Mouse (Mus musculus): ENCODE measurements around the gene Atp6v0c. TPM values are rescaled to one million over a fixed set of nuclear protein-coding genes. Genes with fewer than 3 reads are reported as not detected.

The Atp6v0c gene
- polyA plus RNA-seq (2014; fragmentation: Nextera tagmentation; extraction: Ambion mirVana), result 506 and 549 TPM in 2 replicates

- ATAC-seq (ENCODE audit: insufficient number of reproducible peaks, insufficient read depth, low FRiP score, low read depth), result peak; percentile 90
- under 1% methylated on average over 58 of the region's 58 CpGs for WGBS
- peak within 1 kb of the TSS; percentile 74 for H3K9ac ChIP-seq (replicated peaks; ENCODE audit: low read depth, low read length)
- H3K27ac ChIP-seq (ENCODE audit: low read length), result peak within 1 kb of the TSS; percentile 95
- H3K4me3 ChIP-seq (ENCODE audit: low read depth, low read length), result peak within 1 kb of the TSS; percentile 94
- no peaks in the 10 kb centered on the region for H3K9me3 ChIP-seq (ENCODE audit: control insufficient read depth, low read depth, low read length)
- H3K4me1 ChIP-seq (ENCODE audit: control insufficient read depth, insufficient read depth, low read length), result peaks cover 14% of the 10 kb centered on the region
- no peaks in the 10 kb centered on the region for H3K27me3 ChIP-seq (ENCODE audit: control insufficient read depth, insufficient read depth, low read length)
- peak within 1 kb of the TSS; percentile 71 for H3K4me2 ChIP-seq (replicated peaks; ENCODE audit: low read depth, low read length)
- H3K36me3 ChIP-seq (ENCODE audit: control insufficient read depth, insufficient read depth, low read length), result peaks cover 22% of the 10 kb centered on the region; the same call in 1 of the 2 replicates
Observed at GRCm38 (mm10) chr17:24169317-24170065, at the start of gene Atp6v0c. Gene Atp6v0c, minus strand, starts transcription at chr17:24169702.

- 84% methylated on average over 4 of the region's 4 CpGs for WGBS
- Histone ChIP-seq H3K4me2 (replicated peaks; ENCODE audit: low read depth, low read length) (no peak overlapping the region), H3K27ac (ENCODE audit: low read length) (no peak overlapping the region), H3K4me1 (ENCODE audit: control insufficient read depth, insufficient read depth, low read length) (peaks cover 12% of the 10 kb centered on the region), H3K27me3 (ENCODE audit: control insufficient read depth, insufficient read depth, low read length) (no peaks in the 10 kb centered on the region), H3K9me3 (ENCODE audit: control insufficient read depth, low read depth, low read length) (no peaks in the 10 kb centered on the region), H3K4me3 (ENCODE audit: low read depth, low read length) (no peak overlapping the region), H3K36me3 (ENCODE audit: control insufficient read depth, insufficient read depth, low read length) (peaks cover 16% of the 10 kb centered on the region; the same call in 1 of the 2 replicates), H3K9ac (replicated peaks; ENCODE audit: low read depth, low read length) (no peak overlapping the region)
- ATAC-seq (ENCODE audit: insufficient number of reproducible peaks, insufficient read depth, low FRiP score, low read depth), result no peak
Observed at GRCm38 (mm10) chr17:24216836-24217235, 47.3 kb upstream of the Atp6v0c start.

- Histone ChIP-seq H3K9me3 (ENCODE audit: control insufficient read depth, low read depth, low read length) (no peaks in the 10 kb centered on the region), H3K4me3 (ENCODE audit: low read depth, low read length) (no peak overlapping the region), H3K27me3 (ENCODE audit: control insufficient read depth, insufficient read depth, low read length) (no peaks in the 10 kb centered on the region), H3K27ac (ENCODE audit: low read length) (peak overlapping the region; percentile 94), H3K4me1 (ENCODE audit: control insufficient read depth, insufficient read depth, low read length) (peaks cover 38% of the 10 kb centered on the region), H3K4me2 (replicated peaks; ENCODE audit: low read depth, low read length) (no peak overlapping the region), H3K9ac (replicated peaks; ENCODE audit: low read depth, low read length) (no peak overlapping the region), H3K36me3 (ENCODE audit: control insufficient read depth, insufficient read depth, low read length) (peaks cover 16% of the 10 kb centered on the region; the same call in 1 of the 2 replicates)
- 46% methylated on average over 6 of the region's 6 CpGs for WGBS
- ATAC-seq (ENCODE audit: insufficient number of reproducible peaks, insufficient read depth, low FRiP score, low read depth), result no peak
Observed at GRCm38 (mm10) chr17:24213186-24213585, 43.7 kb upstream of the Atp6v0c start.

- peaks cover 13% of the 10 kb centered on the region; the same call in 1 of the 2 replicates for H3K36me3 ChIP-seq (ENCODE audit: control insufficient read depth, insufficient read depth, low read length)
- peak overlapping the region; percentile 41 for H3K4me3 ChIP-seq (ENCODE audit: low read depth, low read length)
- H3K4me1 ChIP-seq (ENCODE audit: control insufficient read depth, insufficient read depth, low read length), result peaks cover 45% of the 10 kb centered on the region
- peak overlapping the region; percentile 94; the same call in 1 of the 2 replicates for H3K27ac ChIP-seq (ENCODE audit: low read length)
- peak overlapping the region; percentile 25; the same call in 1 of the 2 replicates for H3K9ac ChIP-seq (replicated peaks; ENCODE audit: low read depth, low read length)
- H3K27me3 ChIP-seq (ENCODE audit: control insufficient read depth, insufficient read depth, low read length), result no peaks in the 10 kb centered on the region
- no peaks in the 10 kb centered on the region for H3K9me3 ChIP-seq (ENCODE audit: control insufficient read depth, low read depth, low read length)
- 32% methylated on average over 5 of the region's 5 CpGs for WGBS
- H3K4me2 ChIP-seq (replicated peaks; ENCODE audit: low read depth, low read length), result peak overlapping the region; percentile 95
- ATAC-seq (ENCODE audit: insufficient number of reproducible peaks, insufficient read depth, low FRiP score, low read depth), result no peak
Observed at GRCm38 (mm10) chr17:24212441-24213018, 43.0 kb upstream of the Atp6v0c start.

GRCm38 (mm10) chr17:24211631-24212440, 42.3 kb upstream of the Atp6v0c start:
- Histone ChIP-seq H3K27me3 (ENCODE audit: control insufficient read depth, insufficient read depth, low read length) (no peaks in the 10 kb centered on the region), H3K4me2 (replicated peaks; ENCODE audit: low read depth, low read length) (peak overlapping the region; percentile 95), H3K4me1 (ENCODE audit: control insufficient read depth, insufficient read depth, low read length) (peaks cover 51% of the 10 kb centered on the region), H3K27ac (ENCODE audit: low read length) (peak overlapping the region; percentile 94), H3K9me3 (ENCODE audit: control insufficient read depth, low read depth, low read length) (no peaks in the 10 kb centered on the region), H3K9ac (replicated peaks; ENCODE audit: low read depth, low read length) (peak overlapping the region; percentile 25), H3K4me3 (ENCODE audit: low read depth, low read length) (peak overlapping the region; percentile 41), H3K36me3 (ENCODE audit: control insufficient read depth, insufficient read depth, low read length) (peaks cover 12% of the 10 kb centered on the region; the same call in 1 of the 2 replicates)
- WGBS, result 2% methylated on average over 37 of the region's 37 CpGs
- 0 out of 2 replicates have a peak, but pooled peaks have one; percentile 8 for ATAC-seq (ENCODE audit: insufficient number of reproducible peaks, insufficient read depth, low FRiP score, low read depth)

GRCm38 (mm10) chr17:24210591-24210990, 41.1 kb upstream of the Atp6v0c start:
- H3K36me3 ChIP-seq (ENCODE audit: control insufficient read depth, insufficient read depth, low read length), result peaks cover 5% of the 10 kb centered on the region; the same call in 1 of the 2 replicates
- no peak overlapping the region for H3K4me3 ChIP-seq (ENCODE audit: low read depth, low read length)
- H3K4me2 ChIP-seq (replicated peaks; ENCODE audit: low read depth, low read length), result no peak overlapping the region
- H3K9ac ChIP-seq (replicated peaks; ENCODE audit: low read depth, low read length), result no peak overlapping the region
- no peak for ATAC-seq (ENCODE audit: insufficient number of reproducible peaks, insufficient read depth, low FRiP score, low read depth)
- H3K9me3 ChIP-seq (ENCODE audit: control insufficient read depth, low read depth, low read length), result no peaks in the 10 kb centered on the region
- no peaks in the 10 kb centered on the region for H3K27me3 ChIP-seq (ENCODE audit: control insufficient read depth, insufficient read depth, low read length)
- peak overlapping the region; percentile 94 for H3K27ac ChIP-seq (ENCODE audit: low read length)
- 82% methylated on average over 3 of the region's 3 CpGs for WGBS
- peaks cover 61% of the 10 kb centered on the region for H3K4me1 ChIP-seq (ENCODE audit: control insufficient read depth, insufficient read depth, low read length)

- Histone ChIP-seq H3K4me1 (ENCODE audit: control insufficient read depth, insufficient read depth, low read length) (peaks cover 63% of the 10 kb centered on the region), H3K4me2 (replicated peaks; ENCODE audit: low read depth, low read length) (peak overlapping the region; percentile 89; the same call in 1 of the 2 replicates), H3K27me3 (ENCODE audit: control insufficient read depth, insufficient read depth, low read length) (no peaks in the 10 kb centered on the region), H3K9me3 (ENCODE audit: control insufficient read depth, low read depth, low read length) (no peaks in the 10 kb centered on the region), H3K4me3 (ENCODE audit: low read depth, low read length) (no peak overlapping the region), H3K27ac (ENCODE audit: low read length) (peak overlapping the region; percentile 94), H3K36me3 (ENCODE audit: control insufficient read depth, insufficient read depth, low read length) (no peaks in the 10 kb centered on the region), H3K9ac (replicated peaks; ENCODE audit: low read depth, low read length) (no peak overlapping the region)
- no peak for ATAC-seq (ENCODE audit: insufficient number of reproducible peaks, insufficient read depth, low FRiP score, low read depth)
- WGBS, result 63% methylated on average over 3 of the region's 3 CpGs
Observed at GRCm38 (mm10) chr17:24209916-24210240, 40.4 kb upstream of the Atp6v0c start.

All from stomach, embryonic 14.5 days (tissue).